Mouse (Mus musculus) E14TG2a.4 (cell line): ENCODE measurements around the gene Acer3.
A peak's percentile ranks its signal among the peaks of the same experiment; 100 is the strongest.

Experiments used
- H3K27me3 ChIP-seq: 2 replicates; pipeline ENCODE4 v1.6.1; 2014; ENCODE audit warnings: low read length, control low read depth; ENCODE audit not compliant: insufficient read depth
- H3K36me3 ChIP-seq: 2 replicates; pipeline ENCODE4 v1.6.1; 2014; ENCODE audit warnings: low read length, control low read depth; ENCODE audit not compliant: insufficient read depth
- H3K4me1 ChIP-seq: replicated peaks from 2 replicates; pipeline ENCODE4 v1.6.1; 2014; ENCODE audit warnings: low read depth, low read length, control low read depth
- H3K4me3 ChIP-seq: replicated peaks from 2 replicates; pipeline ENCODE4 v1.5.1; 2014; ENCODE audit warnings: mild to moderate bottlenecking, low read length
- H3K9me3 ChIP-seq: 2 replicates; pipeline ENCODE4 v1.6.1; 2014; ENCODE audit warnings: low read length, control low read depth
- CTCF ChIP-seq: conservative IDR thresholded peaks from 2 replicates; pipeline ENCODE4 v1.5.1; 2014; ENCODE audit warnings: low read length
- NANOG ChIP-seq: IDR thresholded peaks from 2 replicates; pipeline ENCODE4 v1.6.1; 2014; ENCODE audit warnings: borderline replicate concordance, low read length, mixed read lengths
- POU5F1 ChIP-seq: IDR thresholded peaks from 2 replicates; pipeline ENCODE4 v1.6.1; 2014; ENCODE audit warnings: low read length, borderline replicate concordance

Acer3 gene

DNA sequence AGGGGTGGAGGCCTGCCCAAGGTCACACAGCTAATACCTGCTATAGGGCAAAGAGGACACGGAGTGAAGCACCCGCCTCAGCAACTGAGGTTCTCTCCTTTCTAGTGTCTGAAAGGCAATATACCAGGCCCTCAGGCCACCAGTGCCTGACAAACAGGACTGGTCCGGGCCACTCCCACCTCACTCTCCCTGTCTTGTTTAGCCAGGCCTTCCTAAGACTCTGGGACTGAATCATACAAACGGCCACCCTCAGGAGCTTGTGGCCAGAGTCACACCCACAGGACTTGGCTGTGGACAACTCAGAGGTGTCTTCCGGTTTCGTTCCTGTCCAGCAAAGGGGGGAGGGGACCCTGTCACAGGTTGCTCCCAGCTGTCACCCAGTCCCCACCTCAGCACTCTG is 158.8 kb downstream of the Acer3 start:
- 0 out of 2 replicates have a peak overlapping the region, but pooled peaks have one; percentile 4 for H3K4me3 ChIP-seq
- peaks cover 11% of the 10 kb centered on the region for H3K9me3 ChIP-seq
- no peaks in the 10 kb centered on the region for H3K27me3 ChIP-seq
- peaks cover 36% of the 10 kb centered on the region for H3K36me3 ChIP-seq
- H3K4me1 ChIP-seq = peaks cover 93% of the 10 kb centered on the region
- TF ChIP-seq CTCF = no peak
- TF ChIP-seq NANOG = no peak
- TF ChIP-seq POU5F1 = no peak

DNA sequence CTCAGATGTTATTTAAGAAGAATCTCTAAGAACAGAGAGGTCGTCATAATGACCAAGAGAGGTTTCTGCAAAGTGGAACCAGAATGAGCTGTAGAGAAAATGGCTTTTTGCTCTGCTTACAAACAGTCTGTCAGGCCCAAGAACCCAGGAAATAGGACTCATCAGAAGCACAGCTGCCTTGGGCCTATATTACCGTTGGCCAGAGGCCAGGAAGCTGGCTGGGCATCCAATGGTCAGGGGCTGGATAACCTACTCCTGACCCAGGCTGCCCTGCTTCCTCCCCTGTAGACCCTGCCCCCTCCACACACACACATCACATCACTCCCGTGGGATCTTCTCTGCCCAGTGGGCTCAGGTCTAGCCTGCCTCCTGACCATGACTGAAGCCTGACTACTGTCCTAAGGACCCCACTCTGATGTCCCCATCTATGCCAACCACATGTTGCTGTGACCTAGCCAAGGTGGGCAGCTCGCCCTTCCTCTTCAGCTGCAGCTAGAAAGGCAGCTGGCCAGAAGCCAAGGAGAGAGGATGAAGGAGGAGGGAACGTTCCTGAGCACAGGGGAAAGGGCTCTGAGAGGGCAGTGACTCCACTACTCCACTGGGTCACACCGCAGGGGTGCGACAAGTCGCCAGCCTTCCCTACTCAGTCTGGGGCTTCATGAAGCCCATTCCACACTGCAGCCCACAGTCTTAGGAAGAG is 160.8 kb downstream of the Acer3 start:
- peaks cover 98% of the 10 kb centered on the region for H3K4me1 ChIP-seq
- peaks cover 39% of the 10 kb centered on the region for H3K36me3 ChIP-seq
- peaks cover 11% of the 10 kb centered on the region for H3K9me3 ChIP-seq
- no peaks in the 10 kb centered on the region for H3K27me3 ChIP-seq
- TF ChIP-seq POU5F1 = no peak
- TF ChIP-seq CTCF = no peak
- no peak for TF ChIP-seq NANOG
- H3K4me3 ChIP-seq = no peak overlapping the region

- H3K27me3 ChIP-seq = no peaks in the 10 kb centered on the region
- peaks cover 42% of the 10 kb centered on the region for H3K36me3 ChIP-seq
- H3K9me3 ChIP-seq = peaks cover 8% of the 10 kb centered on the region
- TF ChIP-seq NANOG (no peak), CTCF (no peak), POU5F1 (no peak)
- peaks cover 90% of the 10 kb centered on the region for H3K4me1 ChIP-seq
- H3K4me3 ChIP-seq = peak overlapping the region; percentile 18
Measured at GRCm38 (mm10) chr7:98158481-98158880, 162.5 kb downstream of the Acer3 start.

- peaks cover 42% of the 10 kb centered on the region for H3K36me3 ChIP-seq
- H3K27me3 ChIP-seq = no peaks in the 10 kb centered on the region
- H3K4me3 ChIP-seq = peak overlapping the region; percentile 18
- H3K4me1 ChIP-seq = peaks cover 89% of the 10 kb centered on the region
- TF ChIP-seq POU5F1 (no peak), NANOG (no peak), CTCF (no peak)
- H3K9me3 ChIP-seq = peaks cover under 1% of the 10 kb centered on the region; the same call in 1 of the 2 replicates
Measured at GRCm38 (mm10) chr7:98157636-98158332, 163.2 kb downstream of the Acer3 start.
